Mouse (Mus musculus): ENCODE measurements around the gene Arl13a. TPM values are rescaled to one million over a fixed set of nuclear protein-coding genes. Genes with fewer than 3 reads are reported as not detected.

Arl13a gene
- polyA plus RNA-seq, 1 experiment from 2014 or later = 0.09 TPM

GRCm38 (mm10) chrX:134245946-134246345 is 58.6 kb downstream of the Arl13a start:
- no peaks in the 10 kb centered on the region for H3K36me3 ChIP-seq (ENCODE audit: control insufficient read depth, insufficient read depth, low read length)
- WGBS (ENCODE audit: insufficient replicate concordance) = 84% methylated on average over 10 of the region's 10 CpGs
- H3K9me3 ChIP-seq (replicated peaks; ENCODE audit: control insufficient read depth, low read length) = no peaks in the 10 kb centered on the region
- H3K4me1 ChIP-seq (ENCODE audit: control insufficient read depth, insufficient read depth, low read length) = no peaks in the 10 kb centered on the region
- no peak overlapping the region for H3K4me3 ChIP-seq (ENCODE audit: low read depth, low read length)
- no peak overlapping the region for H3K27ac ChIP-seq (ENCODE audit: low read depth, low read length)
- H3K4me2 ChIP-seq = no peak overlapping the region
- no peaks in the 10 kb centered on the region for H3K27me3 ChIP-seq (ENCODE audit: control insufficient read depth, insufficient read depth, low read length)
- no peak overlapping the region for H3K9ac ChIP-seq (ENCODE audit: low read depth, low read length)
- ATAC-seq (replicated peaks; ENCODE audit: insufficient number of reproducible peaks, low FRiP score, low TSS enrichment) = no peak

- H3K4me1 ChIP-seq (ENCODE audit: control insufficient read depth, insufficient read depth, low read length) = no peaks in the 10 kb centered on the region
- H3K9me3 ChIP-seq (replicated peaks; ENCODE audit: control insufficient read depth, low read length) = no peaks in the 10 kb centered on the region
- no peak overlapping the region for H3K9ac ChIP-seq (ENCODE audit: low read depth, low read length)
- no peak for ATAC-seq (replicated peaks; ENCODE audit: insufficient number of reproducible peaks, low FRiP score, low TSS enrichment)
- H3K4me3 ChIP-seq (ENCODE audit: low read depth, low read length) = no peak overlapping the region
- H3K4me2 ChIP-seq = no peak overlapping the region
- WGBS (ENCODE audit: insufficient replicate concordance) = 59% methylated on average over 2 of the region's 2 CpGs
- no peaks in the 10 kb centered on the region for H3K36me3 ChIP-seq (ENCODE audit: control insufficient read depth, insufficient read depth, low read length)
- H3K27ac ChIP-seq (ENCODE audit: low read depth, low read length) = no peak overlapping the region
- H3K27me3 ChIP-seq (ENCODE audit: control insufficient read depth, insufficient read depth, low read length) = no peaks in the 10 kb centered on the region
Observed at GRCm38 (mm10) chrX:134248202-134248601, 60.9 kb downstream of the Arl13a start.

Other genes with a start within 250 kb of the Arl13a start
- 2.6 and 3.3 TPM in 2 replicates for gene Sytl4, start 205.7 kb upstream of the Arl13a start, polyA plus RNA-seq (2014; fragmentation: Nextera tagmentation; extraction: Ambion mirVana)
- gene Cstf2, start 128.3 kb upstream of the Arl13a start, polyA plus RNA-seq (2014; fragmentation: Nextera tagmentation; extraction: Ambion mirVana) = 36.3 and 42.6 TPM in 2 replicates
- gene Xkrx, start 25.4 kb upstream of the Arl13a start, polyA plus RNA-seq (2014; fragmentation: Nextera tagmentation; extraction: Ambion mirVana) = 0.13 and 0.14 TPM in 2 replicates
- 0.24 TPM in 1 of 2 replicates, not detected in the other for gene Nox1, start 34.5 kb downstream of the Arl13a start, polyA plus RNA-seq (2014; fragmentation: Nextera tagmentation; extraction: Ambion mirVana)
- 31.4 and 33.1 TPM in 2 replicates for gene Trmt2b, start 89.5 kb downstream of the Arl13a start, polyA plus RNA-seq (2014; fragmentation: Nextera tagmentation; extraction: Ambion mirVana)
- gene Tmem35a, start 107.7 kb downstream of the Arl13a start, polyA plus RNA-seq (2014; fragmentation: Nextera tagmentation; extraction: Ambion mirVana) = 2.8 and 3.6 TPM in 2 replicates
- gene Cenpi, start 120.6 kb downstream of the Arl13a start, polyA plus RNA-seq (2014; fragmentation: Nextera tagmentation; extraction: Ambion mirVana) = 28.6 and 28.7 TPM in 2 replicates
- 0.59 and 0.93 TPM in 2 replicates for gene Drp2, start 217.1 kb downstream of the Arl13a start, polyA plus RNA-seq (2014; fragmentation: Nextera tagmentation; extraction: Ambion mirVana)